9 mouse cellular contexts compared by ENCODE assay signal in the genomic region with DNA sequence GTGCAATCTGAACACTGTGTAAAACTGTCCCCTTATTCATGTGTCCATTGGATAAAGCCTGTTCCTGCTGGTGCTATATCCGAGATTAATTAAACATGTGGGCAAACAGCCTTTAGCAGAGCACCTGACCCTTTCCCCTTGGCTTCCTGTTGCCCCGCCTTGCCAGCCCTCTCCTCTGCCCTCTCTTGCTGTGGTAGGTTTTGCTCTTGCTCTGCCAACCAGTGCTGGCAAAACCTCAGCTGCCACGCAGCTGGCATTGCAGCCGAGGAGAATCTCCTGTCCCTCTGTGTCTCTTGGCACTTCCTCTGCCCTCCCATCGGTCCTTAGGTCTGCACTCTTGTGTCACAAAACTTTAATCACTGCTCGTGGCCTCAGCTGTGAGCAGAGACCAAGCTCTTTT.
DNase-seq lines count a peak whose midpoint lies in the region; ATAC-seq lines count a peak whose summit lies in the region.
"Had no signal": no experiment of that assay in that cellular context is flagged by ENCODE, and none has a peak within 500 bp of the region (broad histone marks: within the 10 kb centered on the region; RNA-seq: fewer than 3 reads in every experiment).

No protein-coding gene starts in this region.

- ATAC-seq in lung, embryonic 16.5 days (ENCODE audit: low read depth) = peak; percentile 45; the same call in 1 of the 2 replicates
- ATAC-seq in stomach, embryonic 14.5 days (ENCODE audit: insufficient number of reproducible peaks, insufficient read depth, low FRiP score, low read depth) = 0 out of 2 replicates have a peak, but pooled peaks have one; percentile 4

- H3K4me3 ChIP-seq in lung, embryonic 16.5 days (ENCODE audit: low read length) = no peak overlapping the region
- no peak overlapping the region for H3K4me3 ChIP-seq in stomach, embryonic 14.5 days (ENCODE audit: low read depth, low read length)
- H3K4me3 ChIP-seq: embryonic facial prominence, embryonic 12.5 days had no signal

- DNase-seq in adrenal gland, postnatal 14 days = peak; percentile 20
- no peak for DNase-seq in adrenal gland, adult 8-10 months
- no peak for DNase-seq in lung, postnatal 25 days (ENCODE audit: low spot score)
- peak; percentile 68 to 79 for DNase-seq in kidney, adult 8-10 months
- DNase-seq in right cerebral cortex, postnatal 4 days = no peak
- DNase-seq in embryo, embryonic 10 days (ENCODE audit: low spot score) = no peak

- H3K9me3 ChIP-seq in lung, embryonic 16.5 days (ENCODE audit: control insufficient read depth, low read length) = no peaks in the 10 kb centered on the region
- H3K9me3 ChIP-seq in stomach, embryonic 14.5 days (ENCODE audit: control insufficient read depth, low read depth, low read length) = no peaks in the 10 kb centered on the region
- H3K9me3 ChIP-seq: embryonic facial prominence, embryonic 12.5 days had no signal

- WGBS in lung, embryonic 16.5 days = 25% methylated on average over 6 of the region's 6 CpGs
- 50% methylated on average over 6 of the region's 6 CpGs for WGBS in stomach, embryonic 14.5 days

- no peaks in the 10 kb centered on the region for H3K27me3 ChIP-seq in lung, embryonic 16.5 days (ENCODE audit: control insufficient read depth, insufficient read depth, low read depth, low read length)
- no peaks in the 10 kb centered on the region for H3K27me3 ChIP-seq in stomach, embryonic 14.5 days (ENCODE audit: control insufficient read depth, insufficient read depth, low read length)
- H3K27me3 ChIP-seq: embryonic facial prominence, embryonic 12.5 days had no signal

- 0 out of 2 replicates have a peak overlapping the region, but pooled peaks have one; percentile 12 for H3K27ac ChIP-seq in lung, embryonic 16.5 days (ENCODE audit: low read length)
- no peak overlapping the region for H3K27ac ChIP-seq in stomach, embryonic 14.5 days (ENCODE audit: low read length)
- H3K27ac ChIP-seq: embryonic facial prominence, embryonic 12.5 days had no signal

- H3K4me1 ChIP-seq in lung, embryonic 16.5 days (replicated peaks; ENCODE audit: control insufficient read depth, insufficient read depth, low read length) = peaks cover 14% of the 10 kb centered on the region; the same call in 1 of the 2 replicates
- H3K4me1 ChIP-seq in stomach, embryonic 14.5 days (ENCODE audit: control insufficient read depth, insufficient read depth, low read length) = peaks cover 6% of the 10 kb centered on the region; the same call in 1 of the 2 replicates

- H3K4me2 ChIP-seq in lung, embryonic 16.5 days (ENCODE audit: low read depth, low read length) = no peak overlapping the region
- no peak overlapping the region for H3K4me2 ChIP-seq in stomach, embryonic 14.5 days (replicated peaks; ENCODE audit: low read depth, low read length)
- H3K4me2 ChIP-seq: embryonic facial prominence, embryonic 12.5 days had no signal

- H3K36me3 ChIP-seq in lung, embryonic 16.5 days (ENCODE audit: control insufficient read depth, insufficient read depth, low read length) = no peaks in the 10 kb centered on the region
- no peaks in the 10 kb centered on the region for H3K36me3 ChIP-seq in stomach, embryonic 14.5 days (ENCODE audit: control insufficient read depth, insufficient read depth, low read length)
- H3K36me3 ChIP-seq: embryonic facial prominence, embryonic 12.5 days had no signal

- no peak overlapping the region for H3K9ac ChIP-seq in lung, embryonic 16.5 days (ENCODE audit: low read length)
- no peak overlapping the region for H3K9ac ChIP-seq in stomach, embryonic 14.5 days (replicated peaks; ENCODE audit: low read depth, low read length)
- H3K9ac ChIP-seq: embryonic facial prominence, embryonic 12.5 days had no signal

Comparison
In these comparisons a context has a peak if more than half of its experiments do, and no peak if none do; other contexts are left out.
1. DNase-seq: peak in adrenal gland, postnatal 14 days (single experiment) and kidney, adult 8-10 months (2 of 2); none in adrenal gland, adult 8-10 months (single experiment), lung, postnatal 25 days (single experiment), right cerebral cortex, postnatal 4 days (single experiment) and embryo, embryonic 10 days (single experiment).